Comparison of ENCODE assay signal across 8 mouse cellular contexts in genomic region chr1:183345817-183346195, GRCm38 (mm10). TPM values are rescaled to one million over a fixed set of nuclear protein-coding genes. Genes with fewer than 3 reads are reported as not detected.
DNase-seq lines count a peak whose midpoint lies in the region; ATAC-seq and TF ChIP-seq lines count a peak whose summit lies in the region.

No protein-coding gene starts in this region.

- ATAC-seq in forebrain, embryonic 14.5 days: no peak
- ATAC-seq in liver, embryonic 16.5 days (ENCODE audit: low read depth): no peak
- ATAC-seq in inflammation-experienced regulatory T-cells, adult 6 months: no peak

- H3K79me2 ChIP-seq in heart, adult 2 months (replicated peaks; ENCODE audit: control insufficient read depth, insufficient read depth, low read length): no peaks in the 10 kb centered on the region
- peaks cover 34% of the 10 kb centered on the region for H3K79me2 ChIP-seq in C2C12 (ENCODE audit: control insufficient read depth, insufficient read depth)

- H3K9ac ChIP-seq in heart, adult 2 months (ENCODE audit: low read depth, low read length): peak overlapping the region; percentile 89
- H3K9ac ChIP-seq in forebrain, embryonic 14.5 days (ENCODE audit: low read length): peak overlapping the region; percentile 91
- peak overlapping the region; percentile 96 for H3K9ac ChIP-seq in liver, embryonic 16.5 days (ENCODE audit: low read depth, low read length)

- H3K36me3 ChIP-seq in heart, adult 2 months (ENCODE audit: control insufficient read depth, insufficient read depth, low read length): no peaks in the 10 kb centered on the region
- H3K36me3 ChIP-seq in C2C12 (ENCODE audit: control insufficient read depth, insufficient read depth): peaks cover 55% of the 10 kb centered on the region
- H3K36me3 ChIP-seq in forebrain, embryonic 14.5 days (ENCODE audit: control insufficient read depth, insufficient read depth, low read length): peaks cover 44% of the 10 kb centered on the region
- peaks cover 4% of the 10 kb centered on the region for H3K36me3 ChIP-seq in liver, embryonic 16.5 days (ENCODE audit: control insufficient read depth, insufficient read depth)

- peak overlapping the region; percentile 79 for H3ac ChIP-seq in C2C12 (ENCODE audit: control insufficient read depth, insufficient read length, low read depth)

- H3K79me3 ChIP-seq in C2C12 (ENCODE audit: low read depth): peaks cover 20% of the 10 kb centered on the region

- H3K4me3 ChIP-seq in heart, adult 2 months: peak overlapping the region; percentile 83
- H3K4me3 ChIP-seq in C2C12 (ENCODE audit: insufficient read depth, poor library complexity, severe bottlenecking): peak overlapping the region; percentile 82
- H3K4me3 ChIP-seq in forebrain, embryonic 14.5 days (ENCODE audit: low read depth, low read length): peak overlapping the region; percentile 94
- peak overlapping the region; percentile 95 for H3K4me3 ChIP-seq in liver, embryonic 16.5 days (ENCODE audit: low read depth, low read length)

- H3K4me2 ChIP-seq in forebrain, embryonic 14.5 days (ENCODE audit: low read length): peak overlapping the region; percentile 93
- H3K4me2 ChIP-seq in liver, embryonic 16.5 days (ENCODE audit: low read depth, low read length): peak overlapping the region; percentile 84

- no peak for TF ChIP-seq CTCF in heart, adult 2 months (IDR thresholded peaks at IDR 0.05)
- TF ChIP-seq CTCF in C2C12 (IDR thresholded peaks at IDR 0.05; ENCODE audit: control insufficient read depth, insufficient read depth, insufficient read length): no peak

- H3K27ac ChIP-seq in heart, adult 2 months: peak overlapping the region; percentile 85
- H3K27ac ChIP-seq in forebrain, embryonic 14.5 days (ENCODE audit: low read depth, low read length): peak overlapping the region; percentile 74; the same call in 1 of the 2 replicates
- peak overlapping the region; percentile 97; the same call in 1 of the 2 replicates for H3K27ac ChIP-seq in liver, embryonic 16.5 days (ENCODE audit: low read length)

- H3K4me1 ChIP-seq in heart, adult 2 months (ENCODE audit: control insufficient read depth, insufficient read depth, low read length): peaks cover 4% of the 10 kb centered on the region
- peaks cover 7% of the 10 kb centered on the region for H3K4me1 ChIP-seq in forebrain, embryonic 14.5 days (ENCODE audit: control insufficient read depth, insufficient read depth, low read length)
- peaks cover 5% of the 10 kb centered on the region for H3K4me1 ChIP-seq in liver, embryonic 16.5 days (ENCODE audit: control insufficient read depth, low read depth, low read length)

- no peaks in the 10 kb centered on the region for H3K27me3 ChIP-seq in heart, adult 2 months (ENCODE audit: control insufficient read depth, insufficient read depth, low read length)
- H3K27me3 ChIP-seq in C2C12 (ENCODE audit: control insufficient read depth, insufficient read depth, insufficient read length): no peaks in the 10 kb centered on the region
- no peaks in the 10 kb centered on the region for H3K27me3 ChIP-seq in forebrain, embryonic 14.5 days (replicated peaks; ENCODE audit: control insufficient read depth, insufficient read depth, low read length)
- H3K27me3 ChIP-seq in liver, embryonic 16.5 days (ENCODE audit: control insufficient read depth, insufficient read depth, low read depth, low read length): no peaks in the 10 kb centered on the region

- DNase-seq in heart, adult 2 months: no peak
- no peak for DNase-seq in heart, postnatal 10 days
- no peak for DNase-seq in forebrain, embryonic 14.5 days (ENCODE audit: low spot score)
- DNase-seq in urinary bladder, postnatal 36 days (ENCODE audit: low spot score in 2 of 2): no peak
- DNase-seq in layer of hippocampus, adult 11-12 months (ENCODE audit: low spot score): no peak

- no peaks in the 10 kb centered on the region for H3K9me3 ChIP-seq in forebrain, embryonic 14.5 days (replicated peaks; ENCODE audit: control insufficient read depth, low read length)
- no peaks in the 10 kb centered on the region for H3K9me3 ChIP-seq in liver, embryonic 16.5 days (replicated peaks; ENCODE audit: control insufficient read depth, low read length)

- TF ChIP-seq EP300 in heart, adult 2 months (IDR thresholded peaks at IDR 0.05; ENCODE audit: insufficient read depth, low read depth, low read length): no peak

- intact Hi-C loops in heart, adult 2 months (cut with DNase I): loop anchor here (1.0 to 2.0 kb wide), 2 partner anchors 23 to 43 kb away; partner anchors contain the start of gene Mia3
- intact Hi-C loops in heart, postnatal 10 days (cut with DNase I): no loop called here

- WGBS in heart, adult 2 months: 4% methylated on average over 10 of the region's 10 CpGs
- 13% methylated on average over 10 of the region's 10 CpGs for WGBS in forebrain, embryonic 14.5 days
- WGBS in liver, embryonic 16.5 days (ENCODE audit: insufficient replicate concordance): 4% methylated on average over 10 of the region's 10 CpGs

- TF ChIP-seq POLR2A in heart, adult 2 months (IDR thresholded peaks at IDR 0.05; ENCODE audit: insufficient read depth, low read depth, low read length): no peak

TF ChIP-seq in C2C12, 6 proteins besides CTCF, POLR2A, EP300 and RAD21:
- TF ChIP-seq MYOD1 (IDR thresholded peaks at IDR 0.05; ENCODE audit: control insufficient read depth, insufficient read length, low read depth): no peak
- TF ChIP-seq CEBPB (IDR thresholded peaks at IDR 0.05; ENCODE audit: low read depth): no peak
- TF ChIP-seq USF1 (IDR thresholded peaks at IDR 0.05; ENCODE audit: low read depth): no peak

RNA-seq across cellular contexts. Expression of gene Mia3, which starts 23.5 kb away (rescaled TPM):
- total RNA-seq in heart, adult 2 months (2021): 100 to 1,000 TPM; 101 to 129 TPM
- 51.6 and 64.3 TPM in 2 replicates for polyA plus RNA-seq in heart, adult 2 months (2012; rRNA removed)
- total RNA-seq in heart, postnatal 10 days (2021): 100 to 1,000 TPM; 107 to 115 TPM
- polyA plus RNA-seq in C2C12 (2012; fragmentation: generic; extraction: Trizol): 32.6 TPM
- polyA plus RNA-seq in forebrain, embryonic 14.5 days (2014; fragmentation: Nextera tagmentation; extraction: Ambion mirVana): 62.9 and 89.3 TPM in 2 replicates
- 27.8 and 30.5 TPM in 2 replicates for polyA plus RNA-seq in liver, embryonic 16.5 days (2015; fragmentation: Nextera tagmentation; extraction: Ambion mirVana)
- polyA plus RNA-seq in inflammation-experienced regulatory T-cells, adult 6 months (2017; shearing (Covaris generic)): 100 to 1,000 TPM in 1 of 3 experiments, 10 to 100 TPM in 2; 90.7 to 111 (median 99.2) TPM

RNA-seq across cellular contexts. Expression of gene Taf1a, which starts 43.0 kb away (rescaled TPM):
- 10 to 100 TPM; 18.4 to 21.7 TPM for total RNA-seq in heart, adult 2 months (2021)
- 10.2 and 17.8 TPM in 2 replicates for polyA plus RNA-seq in heart, adult 2 months (2012; rRNA removed)
- 1 to 10 TPM; 7.8 to 9.1 TPM for total RNA-seq in heart, postnatal 10 days (2021)
- polyA plus RNA-seq in C2C12 (2012; fragmentation: generic; extraction: Trizol): 5.2 TPM
- polyA plus RNA-seq in forebrain, embryonic 14.5 days (2014; fragmentation: Nextera tagmentation; extraction: Ambion mirVana): 12.5 and 13.2 TPM in 2 replicates
- polyA plus RNA-seq in liver, embryonic 16.5 days (2015; fragmentation: Nextera tagmentation; extraction: Ambion mirVana): 3.9 TPM in 2 replicates
- polyA plus RNA-seq in inflammation-experienced regulatory T-cells, adult 6 months (2017; shearing (Covaris generic)): 10 to 100 TPM; 18.4 to 37.0 (median 31.4) TPM

RNA-seq across cellular contexts. Expression of gene Brox, which starts 48.7 kb away (rescaled TPM):
- 10 to 100 TPM; 31.5 to 32.9 TPM for total RNA-seq in heart, adult 2 months (2021)
- 15.0 and 25.9 TPM in 2 replicates for polyA plus RNA-seq in heart, adult 2 months (2012; rRNA removed)
- total RNA-seq in heart, postnatal 10 days (2021): 10 to 100 TPM; 45.3 to 50.0 TPM
- polyA plus RNA-seq in C2C12 (2012; fragmentation: generic; extraction: Trizol): 17.3 TPM
- polyA plus RNA-seq in forebrain, embryonic 14.5 days (2014; fragmentation: Nextera tagmentation; extraction: Ambion mirVana): 109 and 126 TPM in 2 replicates
- polyA plus RNA-seq in liver, embryonic 16.5 days (2015; fragmentation: Nextera tagmentation; extraction: Ambion mirVana): 20.8 and 21.0 TPM in 2 replicates
- 10 to 100 TPM; 37.5 to 49.5 (median 40.4) TPM for polyA plus RNA-seq in inflammation-experienced regulatory T-cells, adult 6 months (2017; shearing (Covaris generic))

RNA-seq across cellular contexts. Expression of gene Aida, which starts 49.4 kb away (rescaled TPM):
- total RNA-seq in heart, adult 2 months (2021): 10 to 100 TPM; 27.6 to 28.5 TPM
- polyA plus RNA-seq in heart, adult 2 months (2012; rRNA removed): 16.9 and 40.8 TPM in 2 replicates
- 10 to 100 TPM; 37.3 TPM for total RNA-seq in heart, postnatal 10 days (2021)
- polyA plus RNA-seq in C2C12 (2012; fragmentation: generic; extraction: Trizol): 46.5 TPM
- polyA plus RNA-seq in forebrain, embryonic 14.5 days (2014; fragmentation: Nextera tagmentation; extraction: Ambion mirVana): 37.0 and 40.0 TPM in 2 replicates
- 14.0 and 14.2 TPM in 2 replicates for polyA plus RNA-seq in liver, embryonic 16.5 days (2015; fragmentation: Nextera tagmentation; extraction: Ambion mirVana)
- 10 to 100 TPM; 13.2 to 20.9 (median 15.5) TPM for polyA plus RNA-seq in inflammation-experienced regulatory T-cells, adult 6 months (2017; shearing (Covaris generic))
